13 mouse cellular contexts compared by ENCODE assay signal in the genomic region with DNA sequence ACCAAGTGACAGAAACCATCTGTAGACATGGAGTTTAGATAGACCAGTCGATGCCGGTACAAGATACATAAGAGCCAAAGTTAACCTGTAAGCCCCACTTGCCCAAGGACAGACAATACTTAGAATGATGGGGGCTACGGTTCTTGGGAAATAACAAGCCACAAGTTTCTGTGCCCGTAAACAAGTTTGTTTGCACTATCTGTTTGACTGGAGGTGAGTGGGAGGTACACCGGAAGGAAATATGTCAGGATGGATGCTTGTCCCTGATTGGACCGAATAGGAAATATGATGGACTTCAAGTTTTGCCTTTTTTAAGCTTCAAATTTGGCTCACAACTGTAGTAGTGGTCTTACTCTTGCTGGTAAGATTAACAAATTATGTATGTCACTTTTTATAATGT. TPM values are rescaled to one million over a fixed set of nuclear protein-coding genes. Genes with fewer than 3 reads are reported as not detected.
"Had no signal": no experiment of that assay in that cellular context is flagged by ENCODE, and none has a peak within 500 bp of the region (broad histone marks: within the 10 kb centered on the region; RNA-seq: fewer than 3 reads in every experiment).

No protein-coding gene starts in this region.

- H3K9ac ChIP-seq: kidney, embryonic 15.5 days; limb, embryonic 15.5 days; midbrain, embryonic 13.5 days; neural tube, embryonic 12.5 days had no signal

- H3K4me1 ChIP-seq: neural tube, embryonic 12.5 days had no signal

- H3K9me3 ChIP-seq: kidney, embryonic 15.5 days; limb, embryonic 15.5 days; midbrain, embryonic 13.5 days; neural tube, embryonic 12.5 days had no signal

- DNase-seq: kidney, postnatal 14 days; lung, adult 2 months; lung, postnatal 36 days; spleen, adult 18-20 months; thymus, adult 18-20 months; thymus, postnatal 14 days had no signal

- H3K27me3 ChIP-seq: kidney, embryonic 15.5 days; limb, embryonic 15.5 days; midbrain, embryonic 13.5 days; neural tube, embryonic 12.5 days had no signal

- H3K4me2 ChIP-seq: kidney, embryonic 15.5 days; limb, embryonic 15.5 days; midbrain, embryonic 13.5 days; neural tube, embryonic 12.5 days had no signal

- ATAC-seq: lung, postnatal 0 days; midbrain, embryonic 13.5 days had no signal

- H3K4me3 ChIP-seq: kidney, embryonic 15.5 days; left cerebral cortex, adult 2 months; limb, embryonic 15.5 days; midbrain, embryonic 13.5 days; neural tube, embryonic 12.5 days had no signal

- H3K27ac ChIP-seq: kidney, embryonic 15.5 days; left cerebral cortex, adult 2 months; limb, embryonic 15.5 days; neural tube, embryonic 12.5 days had no signal

RNA-seq across cellular contexts. Expression of gene Wnt16, which starts 55.7 kb away (rescaled TPM):
- polyA plus RNA-seq: large intestine, adult 2 months; midbrain, embryonic 13.5 days had no signal
